Mouse (Mus musculus) lung, postnatal 0 days (tissue): ENCODE results near the gene Syn3. TPM values are rescaled to one million over a fixed set of nuclear protein-coding genes. Genes with fewer than 3 reads are reported as not detected.

ENCODE experiments used
- ATAC-seq: fragments of 200-750 bp; cut with Nextera tagmentation; 2 replicates; pipeline ENCODE4 v1.8.0; 2017; ENCODE audit warnings: moderate library complexity
- DNase-seq: peaks from one replicate; pipeline ENCODE4 v3.0.0-alpha.2; 2016; ENCODE audit warnings: low spot score
- H3K27ac ChIP-seq: fragments of 300-500 bp; sonication (generic); 2 replicates; pipeline ENCODE4 v1.5.1; 2014; ENCODE audit warnings: antibody characterized with exemption, mild to moderate bottlenecking, low read length, mixed read lengths
- H3K27me3 ChIP-seq: fragments of 300-500 bp; sonication (generic); replicated peaks from 2 replicates; pipeline ENCODE4 v1.6.1; 2014; ENCODE audit warnings: low read length, mixed read lengths; ENCODE audit not compliant: insufficient read depth
- H3K36me3 ChIP-seq: fragments of 300-500 bp; sonication (generic); 2 replicates; pipeline ENCODE4 v1.6.1; 2014; ENCODE audit warnings: low read length, mixed read lengths; ENCODE audit not compliant: insufficient read depth
- H3K4me1 ChIP-seq: fragments of 300-500 bp; sonication (generic); 2 replicates; pipeline ENCODE4 v1.6.1; 2014; ENCODE audit warnings: antibody characterized with exemption, low read depth, low read length, mixed read lengths; ENCODE audit not compliant: insufficient read depth
- H3K4me2 ChIP-seq: fragments of 300-500 bp; sonication (generic); replicated peaks from 2 replicates; pipeline ENCODE4 v1.6.1; 2014; ENCODE audit warnings: low read depth, mild to moderate bottlenecking, low read length, moderate library complexity, mixed read lengths
- H3K4me3 ChIP-seq: fragments of 300-500 bp; sonication (generic); 2 replicates; pipeline ENCODE4 v1.5.1; 2014; ENCODE audit warnings: low read depth, low read length
- H3K9ac ChIP-seq: fragments of 300-500 bp; sonication (generic); replicated peaks from 2 replicates; pipeline ENCODE4 v1.6.1; 2014; ENCODE audit warnings: low read depth, mild to moderate bottlenecking
- H3K9me3 ChIP-seq: fragments of 300-500 bp; sonication (generic); 2 replicates; pipeline ENCODE4 v1.6.1; 2016; ENCODE audit warnings: low read length, mixed read lengths
- CTCF ChIP-seq: IDR thresholded peaks from 2 replicates; pipeline ENCODE4 v1.5.1; 2016; ENCODE audit warnings: antibody characterized with exemption, mild to moderate bottlenecking
- EP300 ChIP-seq: IDR thresholded peaks from 2 replicates; pipeline ENCODE4 v1.6.1; 2016; ENCODE audit warnings: antibody characterized with exemption, mild to moderate bottlenecking, control low read depth
- WGBS: fragments of 180-500 bp; shearing (Covaris S2); extraction: QIAGEN DNeasy Blood & Tissue Kit; methylation state at CpG from one replicate; pipeline ENCODE4 v1.1.7; 2014; 5-methylcytosine and 5-hydroxymethylcytosine counted together
- polyA plus RNA-seq: library from polyadenylated mRNA; unstranded; fragments of >200 nt; fragmentation: Nextera tagmentation; extraction: Ambion mirVana; gene quantifications from 2 replicates; pipeline ENCODE4 v1.2.1, GENCODE M21; 2015

Gene Syn3
- polyA plus RNA-seq, 1 experiment from 2014 or later: 0.72 TPM

DNA sequence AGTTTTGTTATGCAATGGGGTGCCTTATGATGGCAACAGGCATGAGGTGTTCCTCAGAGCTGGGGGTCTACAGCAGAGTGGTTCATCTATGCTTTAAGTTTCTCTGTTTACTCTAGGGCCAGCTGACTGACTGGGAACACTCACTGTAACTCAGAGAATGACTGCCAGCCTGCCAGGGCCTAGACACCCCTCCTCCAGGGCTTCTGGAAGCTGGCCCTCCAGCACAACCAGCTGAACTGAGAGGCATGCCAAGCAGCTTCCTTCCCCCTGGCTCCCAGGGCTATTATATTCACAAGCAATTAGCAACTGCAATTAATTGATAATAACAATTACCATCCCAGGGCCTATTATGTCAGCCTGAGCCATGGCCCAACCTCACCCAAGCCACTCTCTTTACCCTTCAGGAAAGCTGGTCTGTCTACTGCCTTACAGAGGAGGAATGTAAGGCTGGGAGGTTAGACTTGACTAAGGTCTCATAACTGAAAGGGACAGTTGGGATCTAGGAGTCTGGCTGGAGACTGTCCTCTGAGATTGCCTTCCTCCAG is 41.0 kb downstream of the Syn3 start:
- ATAC-seq: peak; percentile 11; the same call in 1 of the 2 replicates
- TF ChIP-seq EP300 (no peak), CTCF (no peak)
- H3K4me2 ChIP-seq: no peak overlapping the region
- DNase-seq: no peak
- no peak overlapping the region for H3K27ac ChIP-seq
- peaks cover 7% of the 10 kb centered on the region; the same call in 1 of the 2 replicates for H3K4me1 ChIP-seq
- H3K27me3 ChIP-seq: no peaks in the 10 kb centered on the region
- no peaks in the 10 kb centered on the region for H3K9me3 ChIP-seq
- H3K4me3 ChIP-seq: no peak overlapping the region
- no peaks in the 10 kb centered on the region for H3K36me3 ChIP-seq
- H3K9ac ChIP-seq: no peak overlapping the region

DNA sequence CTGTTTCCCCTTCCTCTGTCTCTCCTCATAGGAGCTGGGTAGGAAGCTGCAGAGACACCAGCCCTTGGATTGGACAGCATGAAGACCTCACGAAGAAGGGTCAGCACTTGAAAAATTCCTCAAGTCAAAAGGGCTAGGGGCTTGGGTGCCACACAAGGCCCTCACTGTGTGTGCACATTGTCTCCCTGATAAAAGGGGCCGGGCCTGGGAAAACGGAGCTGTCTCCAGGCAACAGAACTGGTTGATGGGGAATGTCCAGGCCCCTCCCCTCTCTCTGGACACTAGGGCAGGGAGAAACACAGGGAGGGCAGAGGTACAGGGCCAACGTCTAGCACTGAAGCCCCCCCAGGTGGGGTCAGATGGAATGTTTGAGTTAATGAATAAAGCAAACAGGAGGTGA is 41.5 kb downstream of the Syn3 start:
- no peak overlapping the region for H3K4me3 ChIP-seq
- no peak for TF ChIP-seq CTCF
- no peak for TF ChIP-seq EP300
- H3K9me3 ChIP-seq: no peaks in the 10 kb centered on the region
- 0 out of 2 replicates have a peak, but pooled peaks have one; percentile 13 for ATAC-seq
- no peaks in the 10 kb centered on the region for H3K36me3 ChIP-seq
- peak overlapping the region; percentile 20; the same call in 1 of the 2 replicates for H3K27ac ChIP-seq
- H3K4me2 ChIP-seq: no peak overlapping the region
- H3K27me3 ChIP-seq: no peaks in the 10 kb centered on the region
- no peak for DNase-seq
- 29% methylated on average over 4 of the region's 4 CpGs for WGBS
- no peak overlapping the region for H3K9ac ChIP-seq
- H3K4me1 ChIP-seq: peaks cover 7% of the 10 kb centered on the region; the same call in 1 of the 2 replicates

DNA sequence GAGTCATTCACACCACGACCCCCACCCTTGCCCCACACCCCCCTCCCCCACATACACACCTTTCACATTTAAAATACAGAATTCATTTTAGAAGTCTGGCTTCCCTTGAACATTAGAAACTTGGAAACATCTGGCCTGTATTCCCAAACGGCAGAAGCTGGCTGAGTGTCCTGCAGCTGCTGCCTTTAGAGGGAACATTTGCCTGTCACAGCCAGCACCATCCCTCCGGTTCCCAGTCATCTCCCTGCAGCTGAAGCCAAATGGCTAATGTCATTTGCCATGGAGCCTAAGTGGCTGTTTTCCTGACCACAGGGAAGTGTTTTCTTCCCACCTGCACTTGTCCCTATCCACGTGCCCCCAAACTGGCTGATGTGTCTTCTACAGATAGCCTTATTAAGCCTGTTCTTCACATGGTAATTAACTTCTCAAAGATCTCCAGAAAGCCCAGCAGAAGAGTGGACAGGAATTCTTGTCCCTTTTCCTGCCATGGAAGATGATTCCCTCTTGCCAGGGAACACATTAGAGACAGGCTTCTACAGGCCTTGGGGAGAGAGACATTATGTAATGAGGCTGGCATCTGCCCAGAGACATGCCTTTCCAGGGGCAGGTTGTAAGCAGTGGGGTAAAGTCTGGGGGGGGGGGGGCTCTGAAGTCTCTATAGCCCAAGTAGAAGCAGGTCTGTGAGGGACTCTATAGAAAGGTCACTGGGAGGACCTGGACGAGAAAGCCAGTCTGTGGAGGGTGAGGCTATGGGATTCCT is 43.2 kb downstream of the Syn3 start:
- no peaks in the 10 kb centered on the region for H3K27me3 ChIP-seq
- no peak overlapping the region for H3K4me3 ChIP-seq
- no peak overlapping the region for H3K9ac ChIP-seq
- no peaks in the 10 kb centered on the region for H3K9me3 ChIP-seq
- H3K36me3 ChIP-seq: no peaks in the 10 kb centered on the region
- WGBS: 53% methylated on average over 5 of the region's 5 CpGs
- no peak overlapping the region for H3K27ac ChIP-seq
- TF ChIP-seq EP300: no peak
- TF ChIP-seq CTCF: no peak
- H3K4me1 ChIP-seq: peaks cover 7% of the 10 kb centered on the region; the same call in 1 of the 2 replicates
- ATAC-seq (no peak), DNase-seq (no peak)
- H3K4me2 ChIP-seq: no peak overlapping the region

DNA sequence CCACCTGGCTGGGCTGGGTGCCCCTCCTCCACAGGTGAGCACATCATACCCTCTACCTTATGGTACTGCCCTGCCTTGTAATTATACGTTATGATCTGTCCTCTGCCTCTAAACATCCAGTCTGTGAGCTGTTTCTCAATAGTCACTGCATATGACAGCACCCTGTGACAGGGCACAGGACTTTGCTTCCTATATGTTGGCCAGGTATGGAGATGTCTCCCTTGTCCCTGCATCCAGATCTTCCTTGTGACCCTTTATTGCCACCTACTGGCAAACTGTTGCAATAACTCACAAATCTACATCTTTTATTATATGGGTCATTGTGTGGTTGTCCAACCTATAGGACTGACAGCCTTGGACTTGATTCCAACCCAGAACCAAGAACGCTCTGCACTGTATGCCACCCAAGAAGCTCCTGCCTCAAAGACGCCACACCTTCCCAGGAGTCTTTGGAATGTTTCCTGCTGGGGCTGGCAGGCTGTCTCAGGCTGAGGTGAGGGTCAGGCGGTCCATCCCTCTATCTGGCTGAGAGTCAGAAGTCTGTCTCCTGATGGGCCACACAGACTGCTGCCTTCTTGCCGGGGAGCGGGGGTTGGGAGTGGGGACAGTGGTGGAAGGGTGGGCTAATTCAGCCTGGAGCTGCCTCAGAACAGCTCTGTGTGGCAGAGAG is 46.2 kb downstream of the Syn3 start:
- WGBS: 36% methylated on average over 6 of the region's 6 CpGs

DNA sequence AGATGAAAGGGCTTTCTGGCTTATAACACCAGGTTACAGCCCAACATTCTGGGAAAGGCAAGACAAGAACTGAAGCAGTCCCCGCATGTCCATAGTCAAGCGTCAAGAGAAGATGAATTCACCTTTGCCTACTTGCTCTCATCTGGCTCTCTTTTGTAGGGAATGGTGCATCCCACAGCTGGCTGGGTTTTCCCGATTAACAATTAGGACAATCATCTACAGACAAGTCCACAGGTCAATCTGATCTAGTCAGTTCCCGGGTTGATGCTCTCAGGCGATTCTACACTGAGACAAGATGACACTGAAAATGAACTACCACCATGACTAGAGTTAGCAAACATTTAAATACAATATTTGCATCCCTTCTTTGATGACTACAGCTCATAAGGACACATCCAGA is 47.4 kb downstream of the Syn3 start:
- no peaks in the 10 kb centered on the region for H3K4me1 ChIP-seq
- no peak for ATAC-seq
- H3K4me2 ChIP-seq: no peak overlapping the region
- no peak for DNase-seq
- no peaks in the 10 kb centered on the region for H3K9me3 ChIP-seq
- H3K27ac ChIP-seq: no peak overlapping the region
- no peaks in the 10 kb centered on the region for H3K36me3 ChIP-seq
- H3K4me3 ChIP-seq: no peak overlapping the region
- no peaks in the 10 kb centered on the region for H3K27me3 ChIP-seq
- no peak for TF ChIP-seq EP300
- TF ChIP-seq CTCF: no peak
- H3K9ac ChIP-seq: no peak overlapping the region
- WGBS: 89% methylated on average over 5 of the region's 5 CpGs

More for the DNA sequence above, 46.2 kb downstream of the Syn3 start:
- TF ChIP-seq CTCF (peak; percentile 93), EP300 (0 out of 2 replicates have a peak, but pooled peaks have one; percentile 16)
- Histone ChIP-seq H3K36me3 (no peaks in the 10 kb centered on the region), H3K4me1 (peaks cover 3% of the 10 kb centered on the region; the same call in 1 of the 2 replicates), H3K4me3 (no peak overlapping the region), H3K9me3 (no peaks in the 10 kb centered on the region), H3K27me3 (no peaks in the 10 kb centered on the region), H3K4me2 (no peak overlapping the region), H3K27ac (no peak overlapping the region), H3K9ac (no peak overlapping the region)
- DNase-seq (peak; percentile 83), ATAC-seq (peak; percentile 67)

DNA sequence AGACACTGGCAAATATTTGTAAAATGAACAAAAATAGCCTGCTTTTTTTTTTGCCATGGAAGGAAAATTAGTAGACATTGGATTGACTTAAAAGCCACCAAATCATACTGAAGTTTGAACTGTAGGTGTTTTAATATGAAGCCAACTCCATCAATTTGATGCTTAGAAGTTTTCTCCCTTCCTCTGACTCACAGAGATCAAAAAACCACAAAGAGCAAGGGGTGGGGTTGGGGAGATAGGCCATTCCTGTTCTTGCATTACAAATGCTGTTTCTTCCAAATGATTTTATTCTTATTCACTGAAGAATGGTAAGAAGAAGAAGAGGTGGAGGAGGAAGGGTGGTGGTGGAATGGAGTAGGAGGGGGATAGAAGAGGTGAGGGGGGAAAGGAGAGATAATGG is 52.0 kb downstream of the Syn3 start:
- Histone ChIP-seq H3K4me3 (no peak overlapping the region), H3K4me2 (no peak overlapping the region), H3K36me3 (no peaks in the 10 kb centered on the region), H3K27me3 (no peaks in the 10 kb centered on the region), H3K9ac (no peak overlapping the region), H3K27ac (no peak overlapping the region), H3K9me3 (no peaks in the 10 kb centered on the region), H3K4me1 (no peaks in the 10 kb centered on the region)
- TF ChIP-seq CTCF (no peak), EP300 (no peak)
- DNase-seq (no peak), ATAC-seq (no peak)
